Mouse (Mus musculus) cortical plate, adult 2 months (tissue): ENCODE results near the gene Rogdi.

ENCODE experiments used
- CTCF ChIP-seq: fragments of 200-500 bp; IDR thresholded peaks from 2 replicates; pipeline ENCODE4 v1.5.1; 2011; ENCODE audit warnings: mild to moderate bottlenecking, control low read depth, low read length; ENCODE audit not compliant: insufficient read depth; ENCODE audit errors: extremely low read depth
- POLR2A ChIP-seq: fragments of 200-500 bp; IDR thresholded peaks from 2 replicates; pipeline ENCODE4 v1.6.1; 2011; ENCODE audit warnings: mild to moderate bottlenecking, low read length, control low read depth; ENCODE audit not compliant: insufficient read depth; ENCODE audit errors: extremely low read depth

- TF ChIP-seq CTCF, result no peak
- no peak for TF ChIP-seq POLR2A
Measured at GRCm38 (mm10) chr16:4974521-4974920, 38.8 kb downstream of the Rogdi start.
